7 mouse cellular contexts compared by ENCODE assay signal in the genomic region with DNA sequence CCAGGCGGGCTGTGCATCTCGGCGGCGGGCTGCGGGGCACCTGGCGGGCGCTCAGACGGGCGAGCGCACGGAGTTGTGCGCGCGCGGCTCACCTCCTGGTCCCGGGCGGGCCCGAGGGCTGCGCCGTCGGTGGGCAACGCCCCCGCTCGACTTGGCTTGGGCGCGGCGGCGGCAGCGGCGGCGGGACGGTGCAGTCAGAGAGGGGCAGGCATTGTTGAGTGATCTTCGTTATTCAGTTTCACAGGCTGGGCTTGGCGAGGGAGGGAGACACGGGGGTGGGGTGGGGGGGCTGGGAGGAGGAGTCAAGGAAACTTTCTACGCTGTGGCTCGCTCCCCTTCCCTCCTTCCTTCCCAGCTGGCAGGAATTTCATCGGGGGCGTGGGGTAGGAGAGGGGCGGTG. TPM values are rescaled to one million over a fixed set of nuclear protein-coding genes. Genes with fewer than 3 reads are reported as not detected.
DNase-seq lines count a peak whose midpoint lies in the region; ATAC-seq and TF ChIP-seq lines count a peak whose summit lies in the region.

A gene (minus strand): TSS at position 153 of the 400 bp plus-strand sequence.

- H3K79me3 ChIP-seq in C2C12 (ENCODE audit: low read depth) = peaks cover 12% of the 10 kb centered on the region

- intact Hi-C loops in left cerebral cortex, postnatal 36 days (cut with DNase I) = no loop called here

- no peak within 1 kb of the TSS for H3K27ac ChIP-seq in neural tube, embryonic 13.5 days (replicated peaks)

- no peak for DNase-seq in heart, adult 8-10 months (ENCODE audit: low spot score)
- peak; percentile 55 to 68 for DNase-seq in kidney, postnatal 4 days
- no peak for DNase-seq in cerebellum, postnatal 10 days
- no peak for DNase-seq in left cerebral cortex, postnatal 36 days (ENCODE audit: low spot score in 2 of 2)

- H3K9ac ChIP-seq in neural tube, embryonic 13.5 days = peak within 1 kb of the TSS; percentile 53

- H3K27me3 ChIP-seq in C2C12 (ENCODE audit: control insufficient read depth, insufficient read depth, insufficient read length) = no peaks in the 10 kb centered on the region
- H3K27me3 ChIP-seq in E14TG2a.4 (ENCODE audit: insufficient read depth, low read length) = peaks cover 51% of the 10 kb centered on the region
- H3K27me3 ChIP-seq in neural tube, embryonic 13.5 days = peaks cover 72% of the 10 kb centered on the region

- peaks cover 30% of the 10 kb centered on the region for H3K79me2 ChIP-seq in C2C12 (ENCODE audit: control insufficient read depth, insufficient read depth)

- peaks cover 51% of the 10 kb centered on the region for H3K4me1 ChIP-seq in E14TG2a.4 (replicated peaks; ENCODE audit: low read depth, low read length)
- H3K4me1 ChIP-seq in neural tube, embryonic 13.5 days (replicated peaks) = peaks cover 20% of the 10 kb centered on the region

- TF ChIP-seq CTCF in C2C12 (IDR thresholded peaks at IDR 0.05; ENCODE audit: control insufficient read depth, insufficient read depth, insufficient read length) (no peak), E14TG2a.4 (conservative IDR thresholded peaks at IDR 0.05; ENCODE audit: low read length) (no peak)

- no peak; the same call in 1 of the 2 replicates for ATAC-seq in neural tube, embryonic 13.5 days (ENCODE audit: low read depth)

- peak within 1 kb of the TSS; percentile 76 for H3ac ChIP-seq in C2C12 (ENCODE audit: control insufficient read depth, insufficient read length, low read depth)

- peak within 1 kb of the TSS; percentile 63 for H3K4me2 ChIP-seq in neural tube, embryonic 13.5 days

- H3K36me3 ChIP-seq in C2C12 (ENCODE audit: control insufficient read depth, insufficient read depth) (no peaks in the 10 kb centered on the region), E14TG2a.4 (ENCODE audit: insufficient read depth, low read length) (no peaks in the 10 kb centered on the region)
- no peaks in the 10 kb centered on the region for H3K36me3 ChIP-seq in neural tube, embryonic 13.5 days

- H3K4me3 ChIP-seq in C2C12 (ENCODE audit: insufficient read depth, poor library complexity, severe bottlenecking) (peak within 1 kb of the TSS; percentile 42), E14TG2a.4 (replicated peaks; ENCODE audit: low read length) (peak within 1 kb of the TSS; percentile 85)
- H3K4me3 ChIP-seq in neural tube, embryonic 13.5 days = peak within 1 kb of the TSS; percentile 38

- 0% methylated on average over 39 of the region's 40 CpGs for WGBS in neural tube, embryonic 13.5 days

- H3K9me3 ChIP-seq in E14TG2a.4 (ENCODE audit: low read length) = no peaks in the 10 kb centered on the region
- no peaks in the 10 kb centered on the region for H3K9me3 ChIP-seq in neural tube, embryonic 13.5 days

TF ChIP-seq in C2C12, 6 proteins besides CTCF, POLR2A, EP300 and RAD21:
- no peak for TF ChIP-seq CEBPB (IDR thresholded peaks at IDR 0.05; ENCODE audit: low read depth)
- TF ChIP-seq MAX (IDR thresholded peaks at IDR 0.05) = no peak
- no peak for TF ChIP-seq MYOG (IDR thresholded peaks at IDR 0.05; ENCODE audit: control insufficient read depth, extremely low read depth, insufficient read length)
- no peak for TF ChIP-seq FOSL1 (IDR thresholded peaks at IDR 0.05; ENCODE audit: insufficient read depth, low read length, poor library complexity, severe bottlenecking)
- no peak for TF ChIP-seq USF1 (IDR thresholded peaks at IDR 0.05; ENCODE audit: low read depth)
- no peak for TF ChIP-seq MYOD1 (IDR thresholded peaks at IDR 0.05; ENCODE audit: control insufficient read depth, insufficient read length, low read depth)

RNA-seq across cellular contexts. Expression of the gene that starts here (rescaled TPM):
- polyA plus RNA-seq in C2C12 (2012; fragmentation: generic; extraction: Trizol) = 32.9 TPM
- total RNA-seq in heart, adult 8-10 months (2022) = 10 to 100 TPM; 12.9 to 17.9 (median 15.9) TPM
- polyA plus RNA-seq in neural tube, embryonic 13.5 days (2015; fragmentation: Nextera tagmentation; extraction: Ambion mirVana) = 1.4 and 2.0 TPM in 2 replicates
- 1 to 10 TPM; 1.6 to 1.7 TPM for total RNA-seq in left cerebral cortex, postnatal 36 days (2021)

Comparison
In these comparisons a context has a peak if more than half of its experiments do, and no peak if none do; other contexts are left out.
1. RNA of the gene that starts here (total RNA-seq): 12.9 to 17.9 TPM in heart, adult 8-10 months; 1.6 to 1.7 TPM in left cerebral cortex, postnatal 36 days; every median in the first group is over 4 times any median in the second.
2. RNA of the gene that starts here (polyA plus RNA-seq): 32.9 TPM in C2C12 (single experiment); 1.4 to 2.0 TPM in neural tube, embryonic 13.5 days; every median in the first group is over 10 times any median in the second.
3. DNase-seq: peak in kidney, postnatal 4 days (2 of 2); none in heart, adult 8-10 months (single experiment), cerebellum, postnatal 10 days (0 of 2) and left cerebral cortex, postnatal 36 days (0 of 2).
4. Peak in every context shown above with its lines, with median percentiles within 50 percentile points of each other: H3K4me3 ChIP-seq.